In the genomic region with DNA sequence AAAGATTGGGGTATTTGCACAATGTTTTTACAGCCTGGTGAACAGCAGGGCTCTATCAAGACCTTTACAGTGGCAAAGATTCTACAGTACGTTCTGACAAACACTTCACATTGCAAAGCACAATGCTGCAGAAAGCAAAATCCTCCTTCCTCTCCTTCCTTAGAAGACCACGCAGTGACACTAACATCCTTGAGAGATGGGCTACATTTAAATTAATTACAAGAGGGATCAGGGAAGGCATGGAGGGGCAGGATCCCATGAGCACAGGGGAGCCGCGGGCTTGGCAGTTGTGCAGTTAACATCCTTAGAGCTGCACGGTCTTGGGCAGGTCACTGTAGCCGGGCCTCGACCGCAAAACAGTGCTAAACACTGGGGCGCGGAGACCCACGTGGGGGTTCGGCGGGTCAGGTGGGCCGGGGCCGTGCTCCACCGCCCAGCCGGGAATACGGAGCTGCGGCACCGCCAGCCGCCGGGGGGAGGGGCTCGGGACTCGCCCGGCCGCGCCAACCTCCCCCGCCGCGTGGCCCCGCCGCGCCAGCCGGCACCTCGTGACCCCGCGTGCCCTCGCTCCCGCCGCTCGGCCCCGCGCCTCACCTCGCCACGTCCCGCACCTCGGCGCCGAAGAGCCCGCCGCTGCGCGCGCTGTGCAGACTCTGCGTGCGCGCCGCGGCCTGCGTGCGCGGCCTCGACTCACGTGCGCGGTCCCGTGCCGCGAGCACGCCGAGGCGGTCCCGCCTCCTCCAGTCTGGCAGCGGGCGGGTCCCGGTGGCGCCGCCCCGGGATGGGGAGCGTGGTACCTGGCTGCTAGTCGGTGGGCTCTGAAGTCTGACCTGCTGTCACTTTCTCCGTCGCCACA, we compare ENCODE assay signal across 1 mouse cellular context.
TF ChIP-seq lines count a peak whose summit lies in the region.

A gene (minus strand): TSS at position 658 of the 856 bp plus-strand sequence.
A gene (plus strand): TSS at position 730 of the 856 bp plus-strand sequence.

TF ChIP-seq in myocyte, 11 proteins besides CTCF, POLR2A, EP300 and RAD21 (continued from another document):
- TF ChIP-seq MYOG (IDR thresholded peaks at IDR 0.05; ENCODE audit: control insufficient read depth in 1 of 3, insufficient read depth in 1 of 3, insufficient read length in 2 of 3, low read depth in 2 of 3) (peak in 1 of 3 experiments; percentile 19), E2F4 (IDR thresholded peaks at IDR 0.05; ENCODE audit: insufficient read depth) (peak; percentile 21), SRF (IDR thresholded peaks at IDR 0.05; ENCODE audit: control insufficient read depth, insufficient read length, low read depth) (no peak), REST (IDR thresholded peaks at IDR 0.05; ENCODE audit: insufficient read depth, insufficient read length) (no peak)
